Mouse (Mus musculus): Measurements from ENCODE around the gene Vps51. TPM values are rescaled to one million over a fixed set of nuclear protein-coding genes. Genes with fewer than 3 reads are reported as not detected.

Gene Vps51
- polyA plus RNA-seq, 1 experiment from 2014 or later, result 68.2 TPM

GRCm38 (mm10) chr19:6069851-6070250 lies 7.2 kb downstream of the Vps51 start:
- H3K27me3 ChIP-seq (ENCODE audit: poor library complexity, severe bottlenecking), result 0 out of 2 replicates have a peak, but pooled peaks cover 3% of the 10 kb centered on the region
- peaks cover 56% of the 10 kb centered on the region for H3K36me3 ChIP-seq (replicated peaks)
- H3K4me1 ChIP-seq, result peaks cover 34% of the 10 kb centered on the region
- DNase-seq (ENCODE audit: extremely low spot score, low spot score), result no peak
- H3K4me3 ChIP-seq, result no peak overlapping the region
- H3K9me3 ChIP-seq, result no peaks in the 10 kb centered on the region
- WGBS, result 92% methylated on average over 10 of the region's 10 CpGs
- H3K27ac ChIP-seq, result no peak overlapping the region

- Histone ChIP-seq H3K36me3 (replicated peaks) (peaks cover 52% of the 10 kb centered on the region), H3K9me3 (no peaks in the 10 kb centered on the region), H3K27me3 (ENCODE audit: poor library complexity, severe bottlenecking) (0 out of 2 replicates have a peak, but pooled peaks cover 3% of the 10 kb centered on the region), H3K27ac (0 out of 2 replicates have a peak overlapping the region, but pooled peaks have one; percentile 30), H3K4me1 (peaks cover 34% of the 10 kb centered on the region), H3K4me3 (peak overlapping the region; percentile 12; the same call in 1 of the 2 replicates)
- no peak for DNase-seq (ENCODE audit: extremely low spot score, low spot score)
- WGBS, result 79% methylated on average over 4 of the region's 4 CpGs
Measured at GRCm38 (mm10) chr19:6068951-6069350, 8.1 kb downstream of the Vps51 start.

- peaks cover 38% of the 10 kb centered on the region for H3K4me1 ChIP-seq
- WGBS, result 8% methylated on average over 33 of the region's 33 CpGs
- H3K9me3 ChIP-seq, result no peaks in the 10 kb centered on the region
- peaks cover 53% of the 10 kb centered on the region for H3K36me3 ChIP-seq (replicated peaks)
- peak; percentile 92 for DNase-seq (ENCODE audit: extremely low spot score, low spot score)
- peak within 1 kb of the TSS; percentile 89 for H3K27ac ChIP-seq
- H3K27me3 ChIP-seq (ENCODE audit: poor library complexity, severe bottlenecking), result 0 out of 2 replicates have a peak, but pooled peaks cover 3% of the 10 kb centered on the region
- peak within 1 kb of the TSS; percentile 70 for H3K4me3 ChIP-seq
Measured at GRCm38 (mm10) chr19:6067724-6068415, 9.2 kb downstream of the Vps51 start, which contains the start of gene Tm7sf2. Tm7sf2 (minus strand) TSS chr19:6068373.

GRCm38 (mm10) chr19:6067011-6067723 lies 9.9 kb downstream of the Vps51 start:
- Histone ChIP-seq H3K9me3 (no peaks in the 10 kb centered on the region), H3K36me3 (replicated peaks) (peaks cover 51% of the 10 kb centered on the region), H3K4me1 (peaks cover 45% of the 10 kb centered on the region), H3K27ac (peak overlapping the region; percentile 89), H3K4me3 (peak overlapping the region; percentile 70), H3K27me3 (ENCODE audit: poor library complexity, severe bottlenecking) (0 out of 2 replicates have a peak, but pooled peaks cover 3% of the 10 kb centered on the region)
- DNase-seq (ENCODE audit: extremely low spot score, low spot score), result peak; percentile 86
- WGBS, result under 1% methylated on average over 30 of the region's 30 CpGs

GRCm38 (mm10) chr19:6066571-6066970 lies 10.5 kb downstream of the Vps51 start:
- H3K4me1 ChIP-seq, result peaks cover 51% of the 10 kb centered on the region

GRCm38 (mm10) chr19:6063081-6063480 lies 13.9 kb downstream of the Vps51 start:
- peaks cover 37% of the 10 kb centered on the region for H3K36me3 ChIP-seq (replicated peaks)
- H3K4me1 ChIP-seq, result peaks cover 62% of the 10 kb centered on the region
- no peaks in the 10 kb centered on the region for H3K9me3 ChIP-seq
- no peak overlapping the region for H3K27ac ChIP-seq
- H3K4me3 ChIP-seq, result peak overlapping the region; percentile 70; the same call in 1 of the 2 replicates
- no peak for DNase-seq (ENCODE audit: extremely low spot score, low spot score)
- WGBS, result 95% methylated on average over 6 of the region's 6 CpGs
- no peaks in the 10 kb centered on the region for H3K27me3 ChIP-seq (ENCODE audit: poor library complexity, severe bottlenecking)

More at GRCm38 (mm10) chr19:6066571-6066970, 10.5 kb downstream of the Vps51 start:
- H3K4me3 ChIP-seq, result peak overlapping the region; percentile 70
- no peak for DNase-seq (ENCODE audit: extremely low spot score, low spot score)
- H3K27ac ChIP-seq, result peak overlapping the region; percentile 89
- 0 out of 2 replicates have a peak, but pooled peaks cover 3% of the 10 kb centered on the region for H3K27me3 ChIP-seq (ENCODE audit: poor library complexity, severe bottlenecking)
- peaks cover 48% of the 10 kb centered on the region for H3K36me3 ChIP-seq (replicated peaks)
- 46% methylated on average over 5 of the region's 5 CpGs for WGBS
- no peaks in the 10 kb centered on the region for H3K9me3 ChIP-seq

GRCm38 (mm10) chr19:6062418-6062817 lies 14.6 kb downstream of the Vps51 start:
- Histone ChIP-seq H3K27me3 (ENCODE audit: poor library complexity, severe bottlenecking) (no peaks in the 10 kb centered on the region), H3K4me3 (peak overlapping the region; percentile 70), H3K9me3 (no peaks in the 10 kb centered on the region), H3K27ac (peak overlapping the region; percentile 92), H3K36me3 (replicated peaks) (peaks cover 37% of the 10 kb centered on the region), H3K4me1 (peaks cover 56% of the 10 kb centered on the region)
- 82% methylated on average over 5 of the region's 5 CpGs for WGBS
- DNase-seq (ENCODE audit: extremely low spot score, low spot score), result no peak

GRCm38 (mm10) chr19:6061641-6062302 lies 15.3 kb downstream of the Vps51 start:
- no peaks in the 10 kb centered on the region for H3K27me3 ChIP-seq (ENCODE audit: poor library complexity, severe bottlenecking)

GRCm38 (mm10) chr19:6061021-6061533 lies 16.0 kb downstream of the Vps51 start, which contains the start of gene Znhit2:
Znhit2 (plus strand) TSS chr19:6061192.
- WGBS, result under 1% methylated on average over 58 of the region's 58 CpGs
- Histone ChIP-seq H3K27ac (peak within 1 kb of the TSS; percentile 92), H3K36me3 (replicated peaks) (peaks cover 40% of the 10 kb centered on the region), H3K27me3 (ENCODE audit: poor library complexity, severe bottlenecking) (no peaks in the 10 kb centered on the region), H3K4me1 (peaks cover 54% of the 10 kb centered on the region), H3K9me3 (no peaks in the 10 kb centered on the region), H3K4me3 (peak within 1 kb of the TSS; percentile 70)
- peak; percentile 94 for DNase-seq (ENCODE audit: extremely low spot score, low spot score)

More at GRCm38 (mm10) chr19:6061641-6062302, 15.3 kb downstream of the Vps51 start:
- H3K27ac ChIP-seq, result peak overlapping the region; percentile 92
- no peaks in the 10 kb centered on the region for H3K9me3 ChIP-seq
- H3K4me1 ChIP-seq, result peaks cover 54% of the 10 kb centered on the region
- 4% methylated on average over 44 of the region's 44 CpGs for WGBS
- DNase-seq (ENCODE audit: extremely low spot score, low spot score), result peak; percentile 50
- H3K36me3 ChIP-seq (replicated peaks), result peaks cover 37% of the 10 kb centered on the region
- peak overlapping the region; percentile 70 for H3K4me3 ChIP-seq

- H3K27ac ChIP-seq, result no peak overlapping the region
- DNase-seq (ENCODE audit: extremely low spot score, low spot score), result no peak
- H3K4me3 ChIP-seq, result peak overlapping the region; percentile 85
- H3K27me3 ChIP-seq (ENCODE audit: poor library complexity, severe bottlenecking), result no peaks in the 10 kb centered on the region
- WGBS, result 86% methylated on average over 5 of the region's 5 CpGs
- H3K4me1 ChIP-seq, result peaks cover 49% of the 10 kb centered on the region
- peaks cover 58% of the 10 kb centered on the region for H3K36me3 ChIP-seq (replicated peaks)
- H3K9me3 ChIP-seq, result no peaks in the 10 kb centered on the region
Measured at GRCm38 (mm10) chr19:6058966-6059365, 18.1 kb downstream of the Vps51 start.

GRCm38 (mm10) chr19:6058513-6058912 lies 18.5 kb downstream of the Vps51 start:
- Histone ChIP-seq H3K27ac (peak overlapping the region; percentile 98), H3K36me3 (replicated peaks) (peaks cover 58% of the 10 kb centered on the region), H3K27me3 (ENCODE audit: poor library complexity, severe bottlenecking) (no peaks in the 10 kb centered on the region), H3K9me3 (no peaks in the 10 kb centered on the region), H3K4me3 (peak overlapping the region; percentile 85), H3K4me1 (peaks cover 49% of the 10 kb centered on the region)
- WGBS, result 41% methylated on average over 5 of the region's 5 CpGs
- DNase-seq (ENCODE audit: extremely low spot score, low spot score), result no peak
